19 mouse cellular contexts compared by ENCODE assay signal in genomic region chr5:107112656-107113275, GRCm38 (mm10).
DNase-seq lines count a peak whose midpoint lies in the region; ATAC-seq and TF ChIP-seq lines count a peak whose summit lies in the region.
"Had no signal": no experiment of that assay in that cellular context is flagged by ENCODE, and none has a peak within 500 bp of the region (broad histone marks: within the 10 kb centered on the region; RNA-seq: fewer than 3 reads in every experiment).

No protein-coding gene starts in this region.

- H3K9me3 ChIP-seq in heart, embryonic 13.5 days = no peaks in the 10 kb centered on the region
- H3K9me3 ChIP-seq in liver, embryonic 13.5 days (replicated peaks) = no peaks in the 10 kb centered on the region
- H3K9me3 ChIP-seq: forebrain, embryonic 15.5 days; midbrain, embryonic 12.5 days had no signal

- peak overlapping the region; percentile 87 for H3K27ac ChIP-seq in heart, embryonic 13.5 days (replicated peaks)
- peak overlapping the region; percentile 12 for H3K27ac ChIP-seq in liver, adult 2 months (replicated peaks; ENCODE audit: insufficient read depth, low read depth, low read length)
- H3K27ac ChIP-seq in liver, embryonic 13.5 days = peak overlapping the region; percentile 18
- H3K27ac ChIP-seq: forebrain, embryonic 15.5 days; hindbrain, embryonic 14.5 days; macrophage; midbrain, embryonic 12.5 days had no signal

- no peak overlapping the region for H3K4me2 ChIP-seq in heart, embryonic 13.5 days
- H3K4me2 ChIP-seq in liver, embryonic 13.5 days = no peak overlapping the region
- H3K4me2 ChIP-seq: forebrain, embryonic 15.5 days; hindbrain, embryonic 14.5 days; midbrain, embryonic 12.5 days had no signal

- DNase-seq in heart, adult 18-20 months = no peak
- no peak for DNase-seq in liver, adult 2 months (ENCODE audit: extremely low read depth, low read depth, low spot score)
- DNase-seq in liver (no peak), ZHBTc4 (ENCODE audit: low read depth, low spot score) (peak; percentile 67)
- no peak for DNase-seq in liver, embryonic 13.5 days
- no peak for DNase-seq in urinary bladder, adult 2 months (ENCODE audit: low spot score)
- DNase-seq in left cerebral cortex, postnatal 36 days (ENCODE audit: low spot score in 2 of 2) = no peak
- DNase-seq: adrenal gland, adult 2 months; cerebellum, postnatal 25 days; heart, adult 11 months; kidney, adult 18-20 months; layer of hippocampus, postnatal 36 days; right cerebral cortex, postnatal 25 days; thymus, postnatal 25 days had no signal

- 57% methylated on average over 7 of the region's 7 CpGs for WGBS in heart, embryonic 13.5 days
- WGBS in liver, adult 2 months = 86% methylated on average over 7 of the region's 7 CpGs
- 73% methylated on average over 7 of the region's 7 CpGs for WGBS in liver, embryonic 13.5 days (ENCODE audit: insufficient replicate concordance)

- no peak for ATAC-seq in heart, embryonic 13.5 days (ENCODE audit: extremely low read depth, insufficient number of reproducible peaks, low FRiP score, low TSS enrichment)
- ATAC-seq in liver, embryonic 13.5 days (ENCODE audit: low read depth) = no peak
- ATAC-seq: forebrain, embryonic 15.5 days had no signal

- H3K9ac ChIP-seq in heart, embryonic 13.5 days = no peak overlapping the region
- no peak overlapping the region for H3K9ac ChIP-seq in liver, adult 2 months (ENCODE audit: low read depth, low read length)
- H3K9ac ChIP-seq in liver, embryonic 13.5 days = no peak overlapping the region
- H3K9ac ChIP-seq: forebrain, embryonic 15.5 days; hindbrain, embryonic 14.5 days; midbrain, embryonic 12.5 days had no signal

- intact Hi-C loops in left cerebral cortex, postnatal 36 days (cut with DNase I) = no loop called here

- no peaks in the 10 kb centered on the region for H3K27me3 ChIP-seq in heart, embryonic 13.5 days (replicated peaks)
- no peaks in the 10 kb centered on the region for H3K27me3 ChIP-seq in liver, adult 2 months (ENCODE audit: control insufficient read depth, insufficient read depth, low read length)
- no peaks in the 10 kb centered on the region for H3K27me3 ChIP-seq in liver, embryonic 13.5 days
- H3K27me3 ChIP-seq: forebrain, embryonic 15.5 days; midbrain, embryonic 12.5 days had no signal

- no peak overlapping the region for H3K4me3 ChIP-seq in heart, embryonic 13.5 days
- no peak overlapping the region for H3K4me3 ChIP-seq in liver, adult 2 months (ENCODE audit: insufficient read depth, low read depth, low read length)
- H3K4me3 ChIP-seq in liver, embryonic 13.5 days (replicated peaks) = no peak overlapping the region
- H3K4me3 ChIP-seq: forebrain, embryonic 15.5 days; midbrain, embryonic 12.5 days had no signal

- H3K4me1 ChIP-seq in heart, embryonic 13.5 days = peaks cover 31% of the 10 kb centered on the region
- H3K4me1 ChIP-seq in liver, adult 2 months (ENCODE audit: control insufficient read depth, insufficient read depth, low read length) = peaks cover 4% of the 10 kb centered on the region; the same call in 1 of the 2 replicates
- peaks cover 40% of the 10 kb centered on the region for H3K4me1 ChIP-seq in liver, embryonic 13.5 days (replicated peaks)

- no peaks in the 10 kb centered on the region for H3K79me2 ChIP-seq in liver, adult 2 months (ENCODE audit: control insufficient read depth, insufficient read depth, low read length)

- no peak for TF ChIP-seq POLR2A in liver, adult 2 months (IDR thresholded peaks at IDR 0.05; ENCODE audit: extremely low read depth, insufficient read depth, low read length)

- TF ChIP-seq CTCF in liver, adult 2 months (IDR thresholded peaks at IDR 0.05; ENCODE audit: low read depth, low read length) = no peak

- peaks cover 48% of the 10 kb centered on the region for H3K36me3 ChIP-seq in heart, embryonic 13.5 days
- peaks cover 2% of the 10 kb centered on the region; the same call in 1 of the 2 replicates for H3K36me3 ChIP-seq in liver, adult 2 months (ENCODE audit: control insufficient read depth, insufficient read depth, low read length)
- H3K36me3 ChIP-seq in liver, embryonic 13.5 days = peaks cover 20% of the 10 kb centered on the region
- H3K36me3 ChIP-seq: forebrain, embryonic 15.5 days; midbrain, embryonic 12.5 days had no signal

Comparison
In these comparisons a context has a peak if more than half of its experiments do, and no peak if none do; other contexts are left out.
1. H3K27ac ChIP-seq: peak in every context shown above with its lines; median percentile 87 in heart, embryonic 13.5 days; 18 in liver, embryonic 13.5 days; 12 in liver, adult 2 months.